Mouse (Mus musculus) stomach, postnatal 0 days (tissue): ENCODE measurements around the gene Pdhb.

Experiments
- CTCF ChIP-seq: IDR thresholded peaks from 2 replicates; pipeline ENCODE4 v1.5.1; 2016; ENCODE audit warnings: antibody characterized with exemption, low read depth, mild to moderate bottlenecking, moderate library complexity
- EP300 ChIP-seq: optimal IDR thresholded peaks from 2 replicates; pipeline ENCODE3; 2016; ENCODE audit warnings: antibody characterized with exemption

DNA sequence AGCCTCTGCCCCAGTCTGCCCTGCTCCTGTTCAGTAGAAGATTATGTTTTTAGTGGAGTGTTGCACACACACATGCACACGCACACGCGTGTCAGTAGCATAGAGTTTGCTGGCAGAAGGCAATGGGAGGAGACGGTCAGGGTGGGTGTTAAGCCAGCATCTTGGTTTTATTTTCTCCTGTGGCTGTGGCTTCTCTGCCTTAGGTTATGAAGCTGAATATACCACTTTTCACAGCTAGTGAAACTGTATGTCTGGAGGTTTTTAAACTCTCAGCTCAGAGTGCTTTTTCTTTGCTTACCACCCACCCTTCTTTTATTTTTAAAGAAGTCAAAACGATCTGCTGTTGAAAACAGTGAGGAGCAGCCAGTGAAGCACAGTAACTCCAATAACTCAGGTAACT is 21.1 kb downstream of the Pdhb start:
- TF ChIP-seq EP300 (no peak), CTCF (no peak)
